In genomic region chr7:106248922-106249321, GRCm38 (mm10) we compare ENCODE assay signal across 14 mouse cellular contexts. TPM values are rescaled to one million over a fixed set of nuclear protein-coding genes. Genes with fewer than 3 reads are reported as not detected.
"Had no signal": no experiment of that assay in that cellular context is flagged by ENCODE, and none has a peak within 500 bp of the region (broad histone marks: within the 10 kb centered on the region; RNA-seq: fewer than 3 reads in every experiment).

No protein-coding gene starts in this region.

- ATAC-seq: midbrain, embryonic 16.5 days had no signal

- H3K9ac ChIP-seq: liver, embryonic 14.5 days; lung, embryonic 14.5 days; midbrain, embryonic 12.5 days; neural tube, embryonic 12.5 days had no signal

- H3K9me3 ChIP-seq: midbrain, embryonic 12.5 days had no signal

- H3K27me3 ChIP-seq: midbrain, embryonic 12.5 days; neural tube, embryonic 12.5 days had no signal

- H3K36me3 ChIP-seq: midbrain, embryonic 10.5 days; midbrain, embryonic 12.5 days; neural tube, embryonic 12.5 days had no signal

- H3K4me3 ChIP-seq: midbrain, embryonic 10.5 days; midbrain, embryonic 12.5 days; neural tube, embryonic 12.5 days had no signal

- H3K27ac ChIP-seq: liver, embryonic 14.5 days; midbrain, embryonic 10.5 days; midbrain, embryonic 12.5 days; neural tube, embryonic 12.5 days had no signal

- DNase-seq: lung, adult 18-20 months; lung, embryonic 14.5 days; lung, postnatal 10 days; lung, postnatal 4 days; midbrain, embryonic 14.5 days; right cerebral cortex, postnatal 14 days; thymus, adult 2 months; thymus, postnatal 25 days; thymus, postnatal 4 days had no signal

- H3K4me1 ChIP-seq: midbrain, embryonic 10.5 days; midbrain, embryonic 12.5 days; neural tube, embryonic 12.5 days had no signal

- H3K4me2 ChIP-seq: lung, embryonic 14.5 days; midbrain, embryonic 12.5 days; neural tube, embryonic 12.5 days had no signal

RNA-seq across cellular contexts. Expression of gene Gvin1, which starts 33.8 kb away (rescaled TPM):
- polyA plus RNA-seq: midbrain, embryonic 10.5 days; neural tube, embryonic 12.5 days had no signal
